Mouse (Mus musculus) right cerebral cortex, postnatal 25 days (tissue): ENCODE measurements around the gene Kiss1r.
A peak's percentile ranks its signal among the peaks of the same experiment; 100 is the strongest.
"Not testable (repeated sequence)": the region's sequence is repeated elsewhere in the genome, so short reads cannot be mapped to it uniquely, and the experiment has no call there.

Experiments
- DNase-seq: peaks from one replicate; pipeline ENCODE4 v3.0.0; 2022

Gene Kiss1r

GRCm38 (mm10) chr10:79940749-79941148 is 24.0 kb downstream of the Kiss1r start:
- no peak for DNase-seq

GRCm38 (mm10) chr10:79942988-79943387 is 26.2 kb downstream of the Kiss1r start:
- DNase-seq, result no peak

- no peak for DNase-seq
Measured at GRCm38 (mm10) chr10:79943471-79943901, 26.7 kb downstream of the Kiss1r start.

- no peak for DNase-seq
Measured at GRCm38 (mm10) chr10:79945507-79946234, 28.9 kb downstream of the Kiss1r start.

GRCm38 (mm10) chr10:79946752-79947322 is 30.1 kb downstream of the Kiss1r start:
- DNase-seq, result no peak

- DNase-seq, result no peak
Measured at GRCm38 (mm10) chr10:79947502-79947901, 30.7 kb downstream of the Kiss1r start.

- DNase-seq, result no peak
Measured at GRCm38 (mm10) chr10:79949873-79950272, 33.1 kb downstream of the Kiss1r start.

GRCm38 (mm10) chr10:79950661-79951060 is 33.9 kb downstream of the Kiss1r start:
- no peak for DNase-seq

GRCm38 (mm10) chr10:79953946-79954345 is 37.2 kb downstream of the Kiss1r start:
- DNase-seq, result no peak

GRCm38 (mm10) chr10:79955691-79956090 is 38.9 kb downstream of the Kiss1r start:
- DNase-seq, result no peak

- DNase-seq, result no peak
Measured at GRCm38 (mm10) chr10:79956643-79957154, 39.9 kb downstream of the Kiss1r start.

GRCm38 (mm10) chr10:79958140-79958816 is 41.5 kb downstream of the Kiss1r start:
- peak; percentile 61 for DNase-seq

GRCm38 (mm10) chr10:79959412-79959811 is 42.6 kb downstream of the Kiss1r start:
- DNase-seq, result not testable (repeated sequence)

GRCm38 (mm10) chr10:79959847-79960601 is 43.3 kb downstream of the Kiss1r start, which contains the start of gene Wdr18:
Wdr18 (plus strand) TSS chr10:79960152.
- peak; percentile 99 for DNase-seq

GRCm38 (mm10) chr10:79960671-79961294 is 44.0 kb downstream of the Kiss1r start:
- DNase-seq, result no peak

GRCm38 (mm10) chr10:79964727-79965126 is 48.0 kb downstream of the Kiss1r start:
- no peak for DNase-seq

GRCm38 (mm10) chr10:79965325-79965724 is 48.6 kb downstream of the Kiss1r start:
- DNase-seq, result no peak

- no peak for DNase-seq
Measured at GRCm38 (mm10) chr10:79966886-79967400, 50.2 kb downstream of the Kiss1r start.

- no peak for DNase-seq
Measured at GRCm38 (mm10) chr10:79968181-79968580, 51.4 kb downstream of the Kiss1r start.

GRCm38 (mm10) chr10:79969124-79969568 is 52.4 kb downstream of the Kiss1r start:
- DNase-seq, result no peak

GRCm38 (mm10) chr10:79970415-79971182 is 53.8 kb downstream of the Kiss1r start, which contains the start of gene Grin3b:
Grin3b (plus strand) TSS chr10:79970715.
- no peak for DNase-seq
